Mouse (Mus musculus): ENCODE measurements around the gene Trim41. TPM values are rescaled to one million over a fixed set of nuclear protein-coding genes. Genes with fewer than 3 reads are reported as not detected.

Gene Trim41
- polyA plus RNA-seq, 1 experiment = 29.6 TPM

GRCm38 (mm10) chr11:48836990-48837309, 19.8 kb upstream of the Trim41 start:
- Histone ChIP-seq H3K36me3 (ENCODE audit: control insufficient read depth, insufficient read depth, low read length, poor library complexity, severe bottlenecking) (no peaks in the 10 kb centered on the region), H3K4me1 (ENCODE audit: control insufficient read depth, insufficient read depth, low read length) (peaks cover 2% of the 10 kb centered on the region), H3K9me3 (replicated peaks; ENCODE audit: control insufficient read depth, insufficient read depth, low read length, poor library complexity, severe bottlenecking) (no peaks in the 10 kb centered on the region), H3K27ac (ENCODE audit: insufficient read depth, low read length) (no peak overlapping the region), H3K27me3 (ENCODE audit: control insufficient read depth, insufficient read depth, low read length, poor library complexity, severe bottlenecking) (0 out of 2 replicates have a peak, but pooled peaks cover 3% of the 10 kb centered on the region), H3K9ac (ENCODE audit: low read depth, poor library complexity, severe bottlenecking) (peak overlapping the region; percentile 72), H3K4me3 (ENCODE audit: low read depth, low read length) (peak overlapping the region; percentile 77)
- TF ChIP-seq EP300 (IDR thresholded peaks at IDR 0.05; ENCODE audit: insufficient read depth, low read depth, low read length) (no peak), POLR2A (IDR thresholded peaks at IDR 0.05; ENCODE audit: insufficient read depth, low read length) (no peak), CTCF (IDR thresholded peaks at IDR 0.05; ENCODE audit: low read depth, low read length) (no peak)

- no peak overlapping the region for H3K9ac ChIP-seq (ENCODE audit: low read depth, poor library complexity, severe bottlenecking)
- H3K27me3 ChIP-seq (ENCODE audit: control insufficient read depth, insufficient read depth, low read length, poor library complexity, severe bottlenecking) = 0 out of 2 replicates have a peak, but pooled peaks cover 3% of the 10 kb centered on the region
- no peaks in the 10 kb centered on the region for H3K36me3 ChIP-seq (ENCODE audit: control insufficient read depth, insufficient read depth, low read length, poor library complexity, severe bottlenecking)
- no peak overlapping the region for H3K4me3 ChIP-seq (ENCODE audit: low read depth, low read length)
- no peaks in the 10 kb centered on the region for H3K9me3 ChIP-seq (replicated peaks; ENCODE audit: control insufficient read depth, insufficient read depth, low read length, poor library complexity, severe bottlenecking)
- H3K4me1 ChIP-seq (ENCODE audit: control insufficient read depth, insufficient read depth, low read length) = peaks cover 2% of the 10 kb centered on the region
- no peak for TF ChIP-seq EP300 (IDR thresholded peaks at IDR 0.05; ENCODE audit: insufficient read depth, low read depth, low read length)
- TF ChIP-seq CTCF (IDR thresholded peaks at IDR 0.05; ENCODE audit: low read depth, low read length) = no peak
- no peak for TF ChIP-seq POLR2A (IDR thresholded peaks at IDR 0.05; ENCODE audit: insufficient read depth, low read length)
- H3K27ac ChIP-seq (ENCODE audit: insufficient read depth, low read length) = no peak overlapping the region
These were observed 18.8 kb upstream of the Trim41 start for GRCm38 (mm10) chr11:48835923-48836322.

DNA sequence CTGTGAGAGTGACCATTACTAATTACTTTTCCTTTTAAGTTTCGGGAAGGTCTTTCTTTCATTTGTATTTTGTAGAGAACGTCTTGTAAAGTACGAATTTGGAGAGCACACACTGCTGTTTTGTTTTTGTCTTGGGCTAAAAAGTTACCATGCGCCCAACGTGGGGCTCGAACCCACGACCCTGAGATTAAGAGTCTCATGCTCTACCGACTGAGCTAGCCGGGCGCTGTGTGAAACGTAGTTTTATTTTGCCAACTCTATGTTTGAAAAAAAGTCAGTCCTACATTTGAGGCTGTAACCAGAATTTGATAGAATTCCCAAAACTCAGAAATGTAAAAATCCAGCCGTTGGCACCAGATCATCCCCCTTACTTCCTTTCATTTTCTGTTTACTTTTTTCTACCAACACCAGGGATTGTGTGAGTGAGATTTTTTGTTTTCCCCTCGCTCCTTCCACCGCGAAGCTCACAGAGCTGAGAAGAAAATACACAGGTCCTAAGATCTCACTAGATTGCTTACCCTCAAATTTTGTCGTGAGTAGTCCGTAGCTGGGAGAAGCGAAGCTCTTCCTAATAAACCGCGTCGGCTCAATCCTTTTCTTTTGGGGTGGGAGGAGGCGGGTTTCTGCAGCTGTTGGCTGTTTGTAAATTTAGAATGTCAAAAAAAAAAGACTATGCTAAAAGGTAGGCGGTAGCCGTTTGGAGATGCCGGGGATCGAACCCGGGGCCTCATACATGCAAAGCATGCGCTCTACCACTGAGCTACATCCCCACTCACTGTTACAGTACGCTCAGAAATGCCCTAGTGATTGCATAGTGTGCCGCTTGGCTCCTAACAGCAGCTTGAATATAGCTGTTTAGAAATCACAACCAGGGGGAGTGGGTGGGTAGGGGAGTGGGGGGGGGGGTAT, 16.8 kb upstream of the Trim41 start:
- peak overlapping the region; percentile 92 for H3K9ac ChIP-seq (ENCODE audit: low read depth, poor library complexity, severe bottlenecking)
- TF ChIP-seq POLR2A (IDR thresholded peaks at IDR 0.05; ENCODE audit: insufficient read depth, low read length) (no peak), EP300 (IDR thresholded peaks at IDR 0.05; ENCODE audit: insufficient read depth, low read depth, low read length) (0 out of 2 replicates have a peak, but pooled peaks have one; percentile 16)
- H3K4me1 ChIP-seq (ENCODE audit: control insufficient read depth, insufficient read depth, low read length) = no peaks in the 10 kb centered on the region
- H3K4me3 ChIP-seq (ENCODE audit: low read depth, low read length) = peak overlapping the region; percentile 90
- H3K27me3 ChIP-seq (ENCODE audit: control insufficient read depth, insufficient read depth, low read length, poor library complexity, severe bottlenecking) = 0 out of 2 replicates have a peak, but pooled peaks cover 3% of the 10 kb centered on the region
- H3K27ac ChIP-seq (ENCODE audit: insufficient read depth, low read length) = 0 out of 2 replicates have a peak overlapping the region, but pooled peaks have one; percentile 24
- H3K9me3 ChIP-seq (replicated peaks; ENCODE audit: control insufficient read depth, insufficient read depth, low read length, poor library complexity, severe bottlenecking) = no peaks in the 10 kb centered on the region
- H3K36me3 ChIP-seq (ENCODE audit: control insufficient read depth, insufficient read depth, low read length, poor library complexity, severe bottlenecking) = no peaks in the 10 kb centered on the region

DNA sequence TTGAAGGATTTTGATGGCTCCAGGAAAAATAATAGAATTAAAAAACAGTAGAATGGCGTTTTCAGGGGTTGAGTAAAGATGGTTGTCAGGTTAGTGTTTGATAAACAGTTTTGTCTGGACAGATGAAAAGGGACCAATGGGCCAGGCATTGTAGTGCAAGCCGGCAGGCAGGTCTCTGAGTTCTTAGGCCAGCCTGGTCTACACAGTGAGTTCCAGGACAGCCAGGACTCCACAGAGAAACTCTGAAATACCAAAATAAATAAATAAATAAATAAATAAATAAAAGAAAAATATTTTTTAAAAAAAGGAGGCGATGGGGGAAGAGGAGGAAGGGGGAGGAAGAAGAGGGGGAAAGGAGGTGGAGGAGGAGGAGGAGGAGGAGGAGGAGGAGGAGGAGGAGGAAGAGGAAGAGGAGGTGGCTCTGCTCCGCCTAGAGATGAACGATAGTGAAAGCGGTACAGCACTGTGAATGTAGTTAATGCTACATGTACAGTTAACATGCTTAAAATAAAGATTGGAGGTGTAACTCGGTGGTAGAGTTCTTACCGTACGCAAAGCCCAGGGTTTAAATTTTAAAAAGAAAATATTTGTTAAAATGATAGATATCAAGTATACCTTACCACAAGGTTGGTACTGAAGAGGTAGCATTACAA, 16.1 kb upstream of the Trim41 start:
- no peaks in the 10 kb centered on the region for H3K36me3 ChIP-seq (ENCODE audit: control insufficient read depth, insufficient read depth, low read length, poor library complexity, severe bottlenecking)
- no peak for TF ChIP-seq POLR2A (IDR thresholded peaks at IDR 0.05; ENCODE audit: insufficient read depth, low read length)
- TF ChIP-seq CTCF (IDR thresholded peaks at IDR 0.05; ENCODE audit: low read depth, low read length) = no peak
- no peak for TF ChIP-seq EP300 (IDR thresholded peaks at IDR 0.05; ENCODE audit: insufficient read depth, low read depth, low read length)
- H3K4me3 ChIP-seq (ENCODE audit: low read depth, low read length) = peak overlapping the region; percentile 90
- H3K9me3 ChIP-seq (replicated peaks; ENCODE audit: control insufficient read depth, insufficient read depth, low read length, poor library complexity, severe bottlenecking) = no peaks in the 10 kb centered on the region
- 0 out of 2 replicates have a peak, but pooled peaks cover 3% of the 10 kb centered on the region for H3K27me3 ChIP-seq (ENCODE audit: control insufficient read depth, insufficient read depth, low read length, poor library complexity, severe bottlenecking)
- no peak overlapping the region for H3K9ac ChIP-seq (ENCODE audit: low read depth, poor library complexity, severe bottlenecking)
- no peak overlapping the region for H3K27ac ChIP-seq (ENCODE audit: insufficient read depth, low read length)
- H3K4me1 ChIP-seq (ENCODE audit: control insufficient read depth, insufficient read depth, low read length) = no peaks in the 10 kb centered on the region

DNA sequence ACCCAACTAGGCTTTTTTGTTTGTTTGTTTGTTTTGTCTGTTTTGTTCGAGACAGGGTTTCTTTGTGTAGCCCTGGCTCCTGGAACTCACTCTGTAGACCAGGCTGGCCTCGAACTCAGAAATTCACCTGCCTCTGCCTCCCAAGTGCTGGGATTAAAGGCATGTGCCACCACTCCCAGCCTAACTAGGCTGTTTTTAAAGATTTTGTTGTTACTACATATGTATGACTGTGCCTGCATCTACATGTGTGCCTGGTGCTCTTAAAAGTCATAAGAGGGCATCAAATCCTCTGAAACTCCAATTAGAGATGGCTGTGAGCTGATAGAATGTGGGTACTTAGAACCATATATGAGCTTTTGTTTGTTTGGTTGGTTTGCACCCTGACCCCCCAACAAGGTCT, 14.1 kb upstream of the Trim41 start:
- no peak overlapping the region for H3K27ac ChIP-seq (ENCODE audit: insufficient read depth, low read length)
- TF ChIP-seq CTCF (IDR thresholded peaks at IDR 0.05; ENCODE audit: low read depth, low read length) = no peak
- H3K36me3 ChIP-seq (ENCODE audit: control insufficient read depth, insufficient read depth, low read length, poor library complexity, severe bottlenecking) = no peaks in the 10 kb centered on the region
- no peak overlapping the region for H3K4me3 ChIP-seq (ENCODE audit: low read depth, low read length)
- H3K4me1 ChIP-seq (ENCODE audit: control insufficient read depth, insufficient read depth, low read length) = no peaks in the 10 kb centered on the region
- H3K9ac ChIP-seq (ENCODE audit: low read depth, poor library complexity, severe bottlenecking) = no peak overlapping the region
- no peaks in the 10 kb centered on the region for H3K9me3 ChIP-seq (replicated peaks; ENCODE audit: control insufficient read depth, insufficient read depth, low read length, poor library complexity, severe bottlenecking)
- no peaks in the 10 kb centered on the region; the same call in 1 of the 2 replicates for H3K27me3 ChIP-seq (ENCODE audit: control insufficient read depth, insufficient read depth, low read length, poor library complexity, severe bottlenecking)

- H3K4me3 ChIP-seq (ENCODE audit: low read depth, low read length) = no peak overlapping the region
- TF ChIP-seq EP300 (IDR thresholded peaks at IDR 0.05; ENCODE audit: insufficient read depth, low read depth, low read length) (no peak), POLR2A (IDR thresholded peaks at IDR 0.05; ENCODE audit: insufficient read depth, low read length) (no peak), CTCF (IDR thresholded peaks at IDR 0.05; ENCODE audit: low read depth, low read length) (no peak)
- no peaks in the 10 kb centered on the region for H3K9me3 ChIP-seq (replicated peaks; ENCODE audit: control insufficient read depth, insufficient read depth, low read length, poor library complexity, severe bottlenecking)
- no peak overlapping the region for H3K27ac ChIP-seq (ENCODE audit: insufficient read depth, low read length)
- H3K4me1 ChIP-seq (ENCODE audit: control insufficient read depth, insufficient read depth, low read length) = no peaks in the 10 kb centered on the region
- no peak overlapping the region for H3K9ac ChIP-seq (ENCODE audit: low read depth, poor library complexity, severe bottlenecking)
- no peaks in the 10 kb centered on the region; the same call in 1 of the 2 replicates for H3K27me3 ChIP-seq (ENCODE audit: control insufficient read depth, insufficient read depth, low read length, poor library complexity, severe bottlenecking)
- no peaks in the 10 kb centered on the region for H3K36me3 ChIP-seq (ENCODE audit: control insufficient read depth, insufficient read depth, low read length, poor library complexity, severe bottlenecking)
These were observed 13.1 kb upstream of the Trim41 start for GRCm38 (mm10) chr11:48830279-48830678.

Measured in ES-Bruce4 (cell line).